Mouse (Mus musculus) myocyte (in vitro differentiated cells): Measurements from ENCODE around the gene Atcay. TPM values are rescaled to one million over a fixed set of nuclear protein-coding genes. Genes with fewer than 3 reads are reported as not detected.

Experiments used
- H3K27me3 ChIP-seq: one replicate; pipeline ENCODE4 v1.6.1; 2011; ENCODE audit not compliant: control insufficient read depth, insufficient read depth, insufficient read length
- H3K36me3 ChIP-seq: one replicate; pipeline ENCODE4 v1.6.1; 2011; ENCODE audit not compliant: control insufficient read depth, insufficient read depth
- H3K4me2 ChIP-seq: one replicate; pipeline ENCODE4 v1.6.1; 2011; ENCODE audit warnings: low read depth, control low read depth
- H3K4me3 ChIP-seq: one replicate; pipeline ENCODE4 v1.5.1; 2011; ENCODE audit warnings: mild to moderate bottlenecking, control low read depth, moderate library complexity
- H3K79me2 ChIP-seq: one replicate; pipeline ENCODE4 v1.6.1; 2011; ENCODE audit not compliant: control insufficient read depth, insufficient read depth
- H3ac ChIP-seq: one replicate; pipeline ENCODE4 v1.6.1; 2011; ENCODE audit not compliant: control insufficient read depth, insufficient read length
- CEBPB ChIP-seq: IDR thresholded peaks from 2 replicates; pipeline ENCODE4 v1.6.1; 2011; ENCODE audit warnings: mild to moderate bottlenecking, moderate library complexity; ENCODE audit not compliant: poor library complexity, insufficient read depth, severe bottlenecking
- E2F4 ChIP-seq: IDR thresholded peaks from one replicate; pipeline ENCODE4 v1.6.1; 2011; ENCODE audit warnings: mild to moderate bottlenecking, control low read depth, moderate library complexity; ENCODE audit not compliant: insufficient read depth
- MAX ChIP-seq: IDR thresholded peaks from one replicate; pipeline ENCODE4 v1.6.1; 2011; ENCODE audit warnings: low read depth, mild to moderate bottlenecking, control low read depth
- MYOD1 ChIP-seq, 3 experiments: IDR thresholded peaks; one replicate each; pipeline ENCODE4 v1.6.1; 2011; ENCODE audit warnings: control low read depth in 2 of 3, low read depth in 2 of 3, mild to moderate bottlenecking in 2 of 3, moderate library complexity in 1 of 3; ENCODE audit not compliant: insufficient read length in 2 of 3, control insufficient read depth in 1 of 3
- MYOG ChIP-seq, 3 experiments: IDR thresholded peaks; one replicate each; pipeline ENCODE4 v1.6.1; 2011; ENCODE audit warnings: control low read depth in 2 of 3, low read depth in 2 of 3, mild to moderate bottlenecking in 2 of 3; ENCODE audit not compliant: insufficient read length in 2 of 3, control insufficient read depth in 1 of 3, insufficient read depth in 1 of 3
- POLR2A ChIP-seq: IDR thresholded peaks from one replicate; pipeline ENCODE4 v1.6.1; 2011; ENCODE audit warnings: low read depth, mild to moderate bottlenecking, control low read depth, moderate library complexity; ENCODE audit not compliant: insufficient read length
- POLR2AphosphoS2 ChIP-seq: IDR thresholded peaks from one replicate; pipeline ENCODE4 v1.6.1; 2011; ENCODE audit warnings: low read depth, control low read depth; ENCODE audit not compliant: insufficient read length
- REST ChIP-seq: IDR thresholded peaks from one replicate; pipeline ENCODE4 v1.6.1; 2011; ENCODE audit warnings: mild to moderate bottlenecking, control low read depth, moderate library complexity; ENCODE audit not compliant: insufficient read depth, insufficient read length
- SRF ChIP-seq: IDR thresholded peaks from one replicate; pipeline ENCODE4 v1.6.1; 2011; ENCODE audit warnings: low read depth; ENCODE audit not compliant: control insufficient read depth, insufficient read length
- TCF12 ChIP-seq: IDR thresholded peaks from one replicate; pipeline ENCODE4 v1.6.1; 2011; ENCODE audit warnings: mild to moderate bottlenecking, control low read depth; ENCODE audit not compliant: poor library complexity, insufficient read depth, severe bottlenecking
- TCF3 ChIP-seq: IDR thresholded peaks from one replicate; pipeline ENCODE4 v1.6.1; 2011; ENCODE audit warnings: low read depth, control low read depth; ENCODE audit not compliant: insufficient read length
- USF1 ChIP-seq: IDR thresholded peaks from one replicate; pipeline ENCODE4 v1.6.1; 2011; ENCODE audit warnings: low read depth, mild to moderate bottlenecking, control low read depth, moderate library complexity
- polyA plus RNA-seq: library from polyadenylated mRNA; unstranded; fragments of >200 nt; fragmentation: generic; extraction: Trizol; gene quantifications from one replicate; pipeline ENCODE4 v1.2.1, GENCODE M21; 2012; ENCODE audit warnings: missing spikeins

The Atcay gene
- polyA plus RNA-seq, 1 experiment = 0.11 TPM

DNA sequence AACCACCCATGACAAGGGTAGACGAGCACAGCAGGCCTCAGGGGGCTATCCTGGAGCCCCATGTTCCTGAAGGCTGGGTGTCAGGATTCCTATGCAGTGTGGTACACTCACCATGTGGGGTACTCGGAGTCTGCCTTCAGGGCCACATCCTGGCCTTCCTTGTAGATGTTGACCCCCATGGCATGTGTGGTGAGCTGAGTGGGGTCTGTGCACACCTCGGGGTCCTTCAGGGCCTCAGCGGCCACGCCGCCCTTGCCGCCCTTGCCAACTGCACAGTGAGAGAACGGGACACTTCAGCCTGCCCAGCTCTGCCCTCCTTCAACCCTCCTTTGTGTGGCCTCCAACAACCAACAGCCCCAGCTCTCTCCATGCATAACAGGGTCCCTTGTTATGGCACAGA is 34.9 kb upstream of the Atcay start:
- Histone ChIP-seq H3K4me2 (peak overlapping the region; percentile 75), H3K4me3 (peak overlapping the region; percentile 86), H3K79me2 (peaks cover 34% of the 10 kb centered on the region), H3K27me3 (no peaks in the 10 kb centered on the region), H3ac (no peak overlapping the region), H3K36me3 (no peaks in the 10 kb centered on the region)
- TF ChIP-seq SRF (no peak), E2F4 (no peak), TCF12 (no peak), CEBPB (no peak), POLR2A (no peak), USF1 (no peak), POLR2AphosphoS2 (no peak), REST (no peak), MYOG (IDR thresholded peaks at IDR 0.05; ENCODE audit: control insufficient read depth in 1 of 3, insufficient read depth in 1 of 3, insufficient read length in 2 of 3, low read depth in 2 of 3) (no peak), MYOD1 (IDR thresholded peaks at IDR 0.05; ENCODE audit: control insufficient read depth in 1 of 3, insufficient read length in 2 of 3, low read depth in 2 of 3) (no peak), TCF3 (no peak), MAX (no peak)

DNA sequence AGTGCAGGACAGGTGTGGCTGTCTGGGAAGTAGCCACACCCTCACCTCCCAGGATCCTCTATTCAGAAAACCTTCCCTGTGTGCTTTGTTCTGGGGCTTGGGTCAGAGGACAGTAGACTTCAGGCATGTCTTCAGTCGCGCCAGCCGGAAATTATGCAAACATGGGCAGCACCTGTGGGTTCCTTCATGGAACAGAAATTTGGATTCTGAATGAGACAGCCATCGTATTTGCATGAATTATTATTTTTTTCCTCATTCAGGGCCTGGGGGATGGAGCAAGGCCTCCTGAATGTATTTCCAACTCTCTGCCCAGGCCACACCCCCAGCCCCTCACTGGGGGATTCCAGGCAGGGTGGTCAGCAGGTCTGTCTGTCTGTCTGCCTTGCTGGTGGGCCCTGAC is 30.4 kb upstream of the Atcay start:
- H3ac ChIP-seq = no peak overlapping the region
- no peak overlapping the region for H3K4me2 ChIP-seq
- peaks cover 19% of the 10 kb centered on the region for H3K27me3 ChIP-seq
- no peaks in the 10 kb centered on the region for H3K36me3 ChIP-seq
- no peak for TF ChIP-seq MYOG (IDR thresholded peaks at IDR 0.05; ENCODE audit: control insufficient read depth in 1 of 3, insufficient read depth in 1 of 3, insufficient read length in 2 of 3, low read depth in 2 of 3)
- TF ChIP-seq MYOD1 (IDR thresholded peaks at IDR 0.05; ENCODE audit: control insufficient read depth in 1 of 3, insufficient read length in 2 of 3, low read depth in 2 of 3) = no peak
- TF ChIP-seq SRF = no peak
- TF ChIP-seq TCF3 = no peak
- TF ChIP-seq POLR2AphosphoS2 = no peak
- TF ChIP-seq REST = no peak
- TF ChIP-seq POLR2A = no peak
- TF ChIP-seq CEBPB = no peak
- TF ChIP-seq TCF12 = no peak
- TF ChIP-seq MAX = no peak
- no peak for TF ChIP-seq E2F4
- no peak for TF ChIP-seq USF1
- H3K4me3 ChIP-seq = no peak overlapping the region
- peaks cover 16% of the 10 kb centered on the region for H3K79me2 ChIP-seq

DNA sequence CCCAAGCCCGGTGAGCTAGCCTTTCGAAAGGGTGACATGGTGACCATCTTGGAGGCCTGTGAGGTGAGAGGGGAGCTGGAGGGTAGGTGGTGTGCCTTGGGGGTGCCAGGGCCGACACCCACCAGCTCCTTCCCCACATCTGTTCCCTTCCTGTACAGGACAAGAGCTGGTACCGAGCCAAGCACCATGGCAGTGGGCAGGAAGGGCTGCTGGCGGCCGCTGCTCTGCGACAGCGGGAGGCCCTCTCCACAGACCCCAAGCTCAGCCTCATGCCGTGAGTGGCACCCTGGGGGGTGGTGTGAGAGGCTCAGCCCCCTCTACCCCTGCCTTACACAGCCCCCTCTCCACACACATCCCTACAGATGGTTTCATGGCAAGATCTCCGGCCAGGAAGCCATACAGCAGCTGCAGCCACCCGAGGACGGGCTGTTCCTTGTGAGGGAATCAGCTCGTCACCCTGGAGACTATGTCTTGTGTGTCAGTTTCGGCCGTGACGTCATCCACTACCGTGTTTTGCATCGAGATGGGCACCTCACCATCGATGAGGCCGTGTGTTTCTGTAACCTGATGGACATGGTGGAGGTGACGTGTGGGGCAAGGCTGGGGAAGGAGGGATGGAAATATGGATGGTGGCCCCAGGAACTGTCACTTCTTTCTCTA is 28.7 kb upstream of the Atcay start:
- TF ChIP-seq CEBPB (no peak), TCF3 (no peak), POLR2AphosphoS2 (peak; percentile 46), MAX (no peak), MYOG (IDR thresholded peaks at IDR 0.05; ENCODE audit: control insufficient read depth in 1 of 3, insufficient read depth in 1 of 3, insufficient read length in 2 of 3, low read depth in 2 of 3) (no peak)
- H3K4me3 ChIP-seq = no peak overlapping the region
- no peaks in the 10 kb centered on the region for H3K79me2 ChIP-seq
- H3K4me2 ChIP-seq = no peak overlapping the region
- no peaks in the 10 kb centered on the region for H3K36me3 ChIP-seq
- H3ac ChIP-seq = no peak overlapping the region
- peaks cover 19% of the 10 kb centered on the region for H3K27me3 ChIP-seq

DNA sequence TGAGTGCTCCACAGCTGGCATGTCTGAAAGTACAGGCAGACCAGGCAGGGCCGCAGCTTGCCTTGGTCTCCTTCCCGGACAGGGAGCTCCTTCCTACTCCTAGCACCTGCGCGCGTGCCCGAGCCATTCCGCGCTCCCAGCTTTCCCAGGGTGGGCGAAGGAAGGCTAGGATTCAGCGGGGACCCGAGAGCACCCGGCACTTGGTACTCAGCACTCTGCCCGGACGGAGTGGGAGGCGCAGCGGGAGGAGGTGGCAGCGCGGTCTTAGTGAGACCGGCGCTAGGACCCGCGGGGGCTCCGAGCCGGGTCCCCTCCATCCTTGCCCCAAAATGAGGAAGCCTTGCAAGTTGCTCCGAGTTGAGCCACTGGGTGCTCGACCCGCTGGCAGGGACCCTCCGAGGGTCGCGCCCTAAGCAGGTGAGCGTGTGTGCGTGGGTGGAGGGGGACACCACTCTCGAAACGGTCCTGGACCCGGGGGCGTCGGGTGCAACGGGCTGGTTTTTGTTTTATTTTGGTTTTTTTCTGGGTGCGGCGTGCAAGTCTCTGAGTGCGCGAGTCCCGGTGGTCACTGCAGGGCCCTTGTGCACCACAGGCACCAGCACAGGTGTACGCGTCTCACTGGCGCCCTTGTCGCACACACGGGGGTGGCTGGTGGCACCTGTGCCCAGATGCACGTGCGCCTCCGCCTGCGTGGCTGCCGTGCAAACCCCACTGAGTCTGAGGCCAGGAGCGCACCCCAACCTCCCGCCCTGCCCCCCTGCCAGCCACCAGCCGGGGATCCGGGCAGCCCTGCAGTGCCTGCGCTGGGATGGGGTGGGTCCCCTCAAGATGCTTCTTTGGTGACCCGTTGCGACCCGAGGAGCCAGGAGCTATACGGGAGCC is 26.8 kb upstream of the Atcay start:
- Histone ChIP-seq H3K36me3 (no peaks in the 10 kb centered on the region), H3K4me2 (no peak overlapping the region), H3K27me3 (peaks cover 22% of the 10 kb centered on the region), H3K79me2 (no peaks in the 10 kb centered on the region), H3ac (no peak overlapping the region), H3K4me3 (no peak overlapping the region)
- peak in 1 of 3 experiments; percentile 39 for TF ChIP-seq MYOG (IDR thresholded peaks at IDR 0.05; ENCODE audit: control insufficient read depth in 1 of 3, insufficient read depth in 1 of 3, insufficient read length in 2 of 3, low read depth in 2 of 3)
- peak; percentile 60 for TF ChIP-seq POLR2AphosphoS2
- no peak for TF ChIP-seq CEBPB
- TF ChIP-seq E2F4 = no peak
- TF ChIP-seq TCF3 = no peak
- no peak for TF ChIP-seq USF1
- no peak for TF ChIP-seq REST
- peak in 1 of 3 experiments; percentile 33 for TF ChIP-seq MYOD1 (IDR thresholded peaks at IDR 0.05; ENCODE audit: control insufficient read depth in 1 of 3, insufficient read length in 2 of 3, low read depth in 2 of 3)
- no peak for TF ChIP-seq MAX

DNA sequence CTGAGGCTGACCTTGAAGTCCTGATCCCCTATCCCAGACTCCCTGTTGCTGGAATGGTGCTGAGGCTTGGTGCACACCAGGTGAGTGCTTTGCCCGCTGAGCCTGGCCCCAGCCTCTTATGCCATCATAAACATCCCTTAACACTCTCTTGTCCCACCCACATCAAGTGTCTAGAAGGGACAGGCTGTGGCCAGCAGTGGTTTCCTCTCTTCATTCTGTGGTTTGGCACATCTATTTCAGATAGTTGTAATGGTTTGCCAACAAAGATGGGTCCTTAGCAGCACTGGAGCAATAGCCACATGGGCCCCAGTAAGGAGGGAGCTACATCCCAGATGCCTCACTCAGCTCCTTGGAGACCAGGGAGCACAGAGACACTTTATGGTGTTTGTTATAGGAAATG is 24.3 kb upstream of the Atcay start:
- no peaks in the 10 kb centered on the region for H3K79me2 ChIP-seq
- no peak overlapping the region for H3ac ChIP-seq
- H3K27me3 ChIP-seq = peaks cover 30% of the 10 kb centered on the region
- no peak overlapping the region for H3K4me3 ChIP-seq
- TF ChIP-seq SRF (no peak), MYOG (IDR thresholded peaks at IDR 0.05; ENCODE audit: control insufficient read depth in 1 of 3, insufficient read depth in 1 of 3, insufficient read length in 2 of 3, low read depth in 2 of 3) (no peak), MYOD1 (IDR thresholded peaks at IDR 0.05; ENCODE audit: control insufficient read depth in 1 of 3, insufficient read length in 2 of 3, low read depth in 2 of 3) (no peak), REST (no peak), TCF12 (no peak), POLR2A (no peak), TCF3 (no peak), MAX (no peak), POLR2AphosphoS2 (no peak), CEBPB (no peak), USF1 (no peak), E2F4 (no peak)
- H3K36me3 ChIP-seq = no peaks in the 10 kb centered on the region
- no peak overlapping the region for H3K4me2 ChIP-seq
